Mouse (Mus musculus) liver, postnatal 0 days (tissue): ENCODE measurements at regions not wholly inside any gene's neighbourhood (a gene's known extent, or its start where the extent isn't known, plus 50 kb on each side); places are given as distances from the start of the nearest gene placed in this dataset.

Source experiments
- CTCF ChIP-seq: sonication (generic); IDR thresholded peaks from 2 replicates; pipeline ENCODE4 v1.5.1; 2016; ENCODE audit warnings: antibody characterized with exemption, low read depth
- EP300 ChIP-seq: IDR thresholded peaks from 2 replicates; pipeline ENCODE4 v1.6.1; 2016; ENCODE audit warnings: antibody characterized with exemption, low read depth, mild to moderate bottlenecking

GRCm38 (mm10) chr3:66398214-66399150 is 101.8 kb upstream of the Veph1 start:
- TF ChIP-seq CTCF (peak; percentile 42), EP300 (no peak)
